Mouse (Mus musculus): ENCODE results near the gene Plin3.

- TF ChIP-seq FLI1 (IDR thresholded peaks at IDR 0.05; ENCODE audit: low read length) (no peak), GATA1 (IDR thresholded peaks at IDR 0.05; ENCODE audit: borderline replicate concordance, low read length) (no peak)
These were observed 16.7 kb downstream of the Plin3 start for GRCm38 (mm10) chr17:56275842-56276480.

Measured in megakaryocyte, embryonic 14.5 days (primary cell).